Mouse (Mus musculus) testis, adult 2 months (tissue): Measurements from ENCODE around the gene Mall.

Experiments
- CTCF ChIP-seq: fragments of 200-500 bp; IDR thresholded peaks from 2 replicates; pipeline ENCODE4 v1.5.1; 2012; ENCODE audit warnings: low read depth, mild to moderate bottlenecking, inconsistent platforms, low read length, moderate library complexity; ENCODE audit not compliant: control insufficient read depth, insufficient read depth, insufficient replicate concordance
- POLR2A ChIP-seq: fragments of 200-500 bp; IDR thresholded peaks from 2 replicates; pipeline ENCODE4 v1.6.1; 2012; ENCODE audit warnings: low read depth, mild to moderate bottlenecking, inconsistent platforms, low read length, moderate library complexity; ENCODE audit not compliant: control insufficient read depth

- peak; percentile 17; the same call in 1 of the 2 replicates for TF ChIP-seq CTCF
- no peak for TF ChIP-seq POLR2A
Observed at GRCm38 (mm10) chr2:127667843-127668506, 61.8 kb downstream of the Mall start.
